In genomic region chrX:73650869-73651268, GRCm38 (mm10) we compare ENCODE assay signal across 24 mouse cellular contexts. TPM values are rescaled to one million over a fixed set of nuclear protein-coding genes. Genes with fewer than 3 reads are reported as not detected.
DNase-seq lines count a peak whose midpoint lies in the region; ATAC-seq and TF ChIP-seq lines count a peak whose summit lies in the region.
"Had no signal": no experiment of that assay in that cellular context is flagged by ENCODE, and none has a peak within 500 bp of the region (broad histone marks: within the 10 kb centered on the region; RNA-seq: fewer than 3 reads in every experiment).

No protein-coding gene starts in this region.

- no peak overlapping the region for H3K27ac ChIP-seq in intestine, postnatal 0 days (ENCODE audit: low read depth, low read length)
- H3K27ac ChIP-seq in intestine, embryonic 16.5 days (ENCODE audit: low read length), result no peak overlapping the region
- H3K27ac ChIP-seq in cerebellum, adult 2 months (ENCODE audit: insufficient read depth, low read length), result no peak overlapping the region
- H3K27ac ChIP-seq: embryonic facial prominence, embryonic 10.5 days; embryonic facial prominence, embryonic 12.5 days; forebrain, embryonic 13.5 days; forebrain, embryonic 15.5 days had no signal

- H3K4me2 ChIP-seq in intestine, postnatal 0 days (replicated peaks; ENCODE audit: low read depth), result no peak overlapping the region
- H3K4me2 ChIP-seq in intestine, embryonic 16.5 days (ENCODE audit: low read depth, low read length), result no peak overlapping the region
- H3K4me2 ChIP-seq: embryonic facial prominence, embryonic 12.5 days; forebrain, embryonic 13.5 days; forebrain, embryonic 15.5 days had no signal

- WGBS in intestine, postnatal 0 days, result 43% methylated on average over 3 of the region's 3 CpGs
- WGBS in intestine, embryonic 16.5 days, result 66% methylated on average over 3 of the region's 3 CpGs
- WGBS in cerebellum, adult 2 months, result 88% methylated on average over 3 of the region's 3 CpGs

- H3K9me3 ChIP-seq in intestine, postnatal 0 days (ENCODE audit: control insufficient read depth), result no peaks in the 10 kb centered on the region
- no peaks in the 10 kb centered on the region for H3K9me3 ChIP-seq in intestine, embryonic 16.5 days (ENCODE audit: control insufficient read depth, low read length)
- H3K9me3 ChIP-seq: embryonic facial prominence, embryonic 10.5 days; embryonic facial prominence, embryonic 12.5 days; forebrain, embryonic 13.5 days; forebrain, embryonic 15.5 days; G1E had no signal

- no peak for TF ChIP-seq POLR2A in cerebellum, adult 2 months (IDR thresholded peaks at IDR 0.05; ENCODE audit: borderline replicate concordance, insufficient read depth, low read length)

- peak; percentile 56; the same call in 1 of the 2 replicates for ATAC-seq in intestine, postnatal 0 days
- ATAC-seq in intestine, embryonic 16.5 days, result no peak
- ATAC-seq: activated CD4-positive, CD25-positive, alpha-beta regulatory T cell, adult 4 months; CD4-positive, CD25-positive, alpha-beta regulatory T cell, adult 4 months; forebrain, embryonic 13.5 days; forebrain, embryonic 15.5 days; forebrain, postnatal 0 days; Patski had no signal

- DNase-seq in Muller cell, postnatal 12 days (ENCODE audit: inconsistent ontology term), result peak; percentile 39
- DNase-seq in adipocyte (ENCODE audit: low spot score), result peak; percentile 39
- no peak for DNase-seq in cerebellum, adult 2 months
- no peak for DNase-seq in urinary bladder, postnatal 25 days (ENCODE audit: low spot score)
- DNase-seq: adrenal gland, adult 2 months; adrenal gland, postnatal 10 days; adrenal gland, postnatal 25 days; cerebellum, adult 11 months; cerebellum, adult 18-20 months; cerebellum, adult 9-10 months; cerebellum, postnatal 10 days; cerebellum, postnatal 25 days; forebrain, postnatal 0 days had no signal

- no peak overlapping the region for H3K4me3 ChIP-seq in intestine, postnatal 0 days (ENCODE audit: low read depth, low read length)
- no peak overlapping the region for H3K4me3 ChIP-seq in intestine, embryonic 16.5 days (ENCODE audit: low read length)
- H3K4me3 ChIP-seq in cerebellum, adult 2 months (replicated peaks; ENCODE audit: insufficient read depth, low read depth, low read length), result no peak overlapping the region
- H3K4me3 ChIP-seq: embryonic facial prominence, embryonic 10.5 days; embryonic facial prominence, embryonic 12.5 days; forebrain, embryonic 13.5 days; forebrain, embryonic 15.5 days had no signal

- no peak for TF ChIP-seq CTCF in intestine, postnatal 0 days (IDR thresholded peaks at IDR 0.05; ENCODE audit: low read depth)
- TF ChIP-seq CTCF in cerebellum, adult 2 months (IDR thresholded peaks at IDR 0.05; ENCODE audit: borderline replicate concordance, insufficient read depth, low read depth, low read length), result no peak

- H3K27me3 ChIP-seq in intestine, postnatal 0 days (replicated peaks; ENCODE audit: control insufficient read depth, insufficient read depth, low read length), result no peaks in the 10 kb centered on the region
- no peaks in the 10 kb centered on the region for H3K27me3 ChIP-seq in intestine, embryonic 16.5 days (replicated peaks; ENCODE audit: control insufficient read depth, insufficient read depth, low read length)
- no peaks in the 10 kb centered on the region for H3K27me3 ChIP-seq in cerebellum, adult 2 months (ENCODE audit: control insufficient read depth, insufficient read depth, low read length)
- H3K27me3 ChIP-seq: CH12.LX; embryonic facial prominence, embryonic 12.5 days; forebrain, embryonic 13.5 days; forebrain, embryonic 15.5 days; Patski had no signal

- no peaks in the 10 kb centered on the region for H3K4me1 ChIP-seq in intestine, postnatal 0 days (replicated peaks; ENCODE audit: control insufficient read depth, insufficient read depth, low read length)
- H3K4me1 ChIP-seq in intestine, embryonic 16.5 days (ENCODE audit: control insufficient read depth, insufficient read depth, low read length), result no peaks in the 10 kb centered on the region
- H3K4me1 ChIP-seq in cerebellum, adult 2 months (ENCODE audit: control insufficient read depth, insufficient read depth, low read length), result no peaks in the 10 kb centered on the region; the same call in 1 of the 2 replicates
- H3K4me1 ChIP-seq: embryonic facial prominence, embryonic 10.5 days; embryonic facial prominence, embryonic 12.5 days; forebrain, embryonic 13.5 days; forebrain, embryonic 15.5 days had no signal

- H3K36me3 ChIP-seq in intestine, postnatal 0 days (ENCODE audit: control insufficient read depth, insufficient read depth), result no peaks in the 10 kb centered on the region
- H3K36me3 ChIP-seq in intestine, embryonic 16.5 days (ENCODE audit: control insufficient read depth, insufficient read depth, low read length), result no peaks in the 10 kb centered on the region
- H3K36me3 ChIP-seq: embryonic facial prominence, embryonic 10.5 days; embryonic facial prominence, embryonic 12.5 days; forebrain, embryonic 15.5 days; G1E had no signal

- H3K9ac ChIP-seq in intestine, postnatal 0 days (ENCODE audit: low read depth, low read length), result no peak overlapping the region
- no peak overlapping the region for H3K9ac ChIP-seq in intestine, embryonic 16.5 days (ENCODE audit: low read depth, low read length)
- H3K9ac ChIP-seq: embryonic facial prominence, embryonic 12.5 days; forebrain, embryonic 13.5 days; forebrain, embryonic 15.5 days; forebrain, postnatal 0 days had no signal

RNA-seq across cellular contexts. Expression of gene Pnck, which starts 9.0 kb away (rescaled TPM):
- polyA plus RNA-seq in intestine, postnatal 0 days (2015; fragmentation: Nextera tagmentation; extraction: Ambion mirVana), result 8.5 and 9.4 TPM in 2 replicates
- polyA plus RNA-seq in intestine, embryonic 16.5 days (2015; fragmentation: Nextera tagmentation; extraction: Ambion mirVana), result 9.8 and 11.4 TPM in 2 replicates
- polyA plus RNA-seq in cerebellum, adult 2 months (2012; rRNA removed), result 92.0 and 97.8 TPM in 2 replicates
- polyA plus RNA-seq: G1E had no signal

RNA-seq across cellular contexts. Expression of gene Dusp9, which starts 11.7 kb away (rescaled TPM):
- polyA plus RNA-seq in intestine, postnatal 0 days (2015; fragmentation: Nextera tagmentation; extraction: Ambion mirVana), result 2.2 and 2.7 TPM in 2 replicates
- 6.7 and 7.3 TPM in 2 replicates for polyA plus RNA-seq in intestine, embryonic 16.5 days (2015; fragmentation: Nextera tagmentation; extraction: Ambion mirVana)
- 0.43 and 0.52 TPM in 2 replicates for polyA plus RNA-seq in cerebellum, adult 2 months (2012; rRNA removed)

RNA-seq across cellular contexts. Expression of gene Slc6a8, which starts 22.1 kb away (rescaled TPM):
- polyA plus RNA-seq in intestine, postnatal 0 days (2015; fragmentation: Nextera tagmentation; extraction: Ambion mirVana), result 46.8 and 50.9 TPM in 2 replicates
- polyA plus RNA-seq in intestine, embryonic 16.5 days (2015; fragmentation: Nextera tagmentation; extraction: Ambion mirVana), result 7.4 and 9.2 TPM in 2 replicates
- 165 and 166 TPM in 2 replicates for polyA plus RNA-seq in cerebellum, adult 2 months (2012; rRNA removed)

Comparison
In these comparisons a context has a peak if more than half of its experiments do, and no peak if none do; other contexts are left out.
1. DNase-seq: peak in Muller cell, postnatal 12 days (single experiment) and adipocyte (single experiment); none in cerebellum, adult 2 months (0 of 2) and urinary bladder, postnatal 25 days (single experiment).